Mouse (Mus musculus) liver, postnatal 0 days (tissue): ENCODE measurements around the gene Zeb2.

Experiments
- CTCF ChIP-seq: sonication (generic); IDR thresholded peaks from 2 replicates; pipeline ENCODE4 v1.5.1; 2016; ENCODE audit warnings: antibody characterized with exemption, low read depth
- EP300 ChIP-seq: IDR thresholded peaks from 2 replicates; pipeline ENCODE4 v1.6.1; 2016; ENCODE audit warnings: antibody characterized with exemption, low read depth, mild to moderate bottlenecking

GRCm38 (mm10) chr2:44998710-44999109 is 118.5 kb downstream of the Zeb2 start:
- TF ChIP-seq CTCF (no peak), EP300 (no peak)
